Mouse (Mus musculus) lung, embryonic 16.5 days (tissue): ENCODE measurements at regions not wholly inside any gene's neighbourhood (a gene's known extent, or its start where the extent isn't known, plus 50 kb on each side); places are given as distances from the start of the nearest gene placed in this dataset.
"Not testable (repeated sequence)": the region's sequence is repeated elsewhere in the genome, so short reads cannot be mapped to it uniquely, and the experiment has no call there.

ENCODE experiments used
- ATAC-seq: fragments of 200-750 bp; cut with Nextera tagmentation; 2 replicates; pipeline ENCODE4 v1.8.0; 2017; ENCODE audit warnings: low read depth, mild to moderate bottlenecking, moderate library complexity
- H3K27ac ChIP-seq: fragments of 300-500 bp; sonication (generic); 2 replicates; pipeline ENCODE4 v1.5.1; 2014; ENCODE audit warnings: mild to moderate bottlenecking, control low read depth, low read length
- H3K27me3 ChIP-seq: fragments of 300-500 bp; sonication (generic); 2 replicates; pipeline ENCODE4 v1.6.1; 2014; ENCODE audit warnings: low read depth, low read length, mixed read lengths; ENCODE audit not compliant: control insufficient read depth, insufficient read depth
- H3K36me3 ChIP-seq: fragments of 300-500 bp; sonication (generic); 2 replicates; pipeline ENCODE4 v1.6.1; 2014; ENCODE audit warnings: low read length; ENCODE audit not compliant: control insufficient read depth, insufficient read depth
- H3K4me1 ChIP-seq: fragments of 300-500 bp; sonication (generic); replicated peaks from 2 replicates; pipeline ENCODE4 v1.6.1; 2014; ENCODE audit warnings: low read length, mixed read lengths; ENCODE audit not compliant: control insufficient read depth, insufficient read depth
- H3K4me2 ChIP-seq: fragments of 300-500 bp; sonication (generic); 2 replicates; pipeline ENCODE4 v1.6.1; 2014; ENCODE audit warnings: low read depth, low read length, control low read depth
- H3K4me3 ChIP-seq: fragments of 300-500 bp; sonication (generic); 2 replicates; pipeline ENCODE4 v1.5.1; 2014; ENCODE audit warnings: mild to moderate bottlenecking, low read length, control low read depth
- H3K9ac ChIP-seq: fragments of 300-500 bp; sonication (generic); 2 replicates; pipeline ENCODE4 v1.6.1; 2014; ENCODE audit warnings: low read length, control low read depth
- H3K9me3 ChIP-seq: fragments of 300-500 bp; sonication (generic); 2 replicates; pipeline ENCODE4 v1.6.1; 2016; ENCODE audit warnings: low read length; ENCODE audit not compliant: control insufficient read depth
- WGBS: fragments of 180-500 bp; shearing (Covaris S2); extraction: QIAGEN DNeasy Blood & Tissue Kit; methylation state at CpG from one replicate; pipeline ENCODE4 v1.1.7; 2014; 5-methylcytosine and 5-hydroxymethylcytosine counted together

DNA sequence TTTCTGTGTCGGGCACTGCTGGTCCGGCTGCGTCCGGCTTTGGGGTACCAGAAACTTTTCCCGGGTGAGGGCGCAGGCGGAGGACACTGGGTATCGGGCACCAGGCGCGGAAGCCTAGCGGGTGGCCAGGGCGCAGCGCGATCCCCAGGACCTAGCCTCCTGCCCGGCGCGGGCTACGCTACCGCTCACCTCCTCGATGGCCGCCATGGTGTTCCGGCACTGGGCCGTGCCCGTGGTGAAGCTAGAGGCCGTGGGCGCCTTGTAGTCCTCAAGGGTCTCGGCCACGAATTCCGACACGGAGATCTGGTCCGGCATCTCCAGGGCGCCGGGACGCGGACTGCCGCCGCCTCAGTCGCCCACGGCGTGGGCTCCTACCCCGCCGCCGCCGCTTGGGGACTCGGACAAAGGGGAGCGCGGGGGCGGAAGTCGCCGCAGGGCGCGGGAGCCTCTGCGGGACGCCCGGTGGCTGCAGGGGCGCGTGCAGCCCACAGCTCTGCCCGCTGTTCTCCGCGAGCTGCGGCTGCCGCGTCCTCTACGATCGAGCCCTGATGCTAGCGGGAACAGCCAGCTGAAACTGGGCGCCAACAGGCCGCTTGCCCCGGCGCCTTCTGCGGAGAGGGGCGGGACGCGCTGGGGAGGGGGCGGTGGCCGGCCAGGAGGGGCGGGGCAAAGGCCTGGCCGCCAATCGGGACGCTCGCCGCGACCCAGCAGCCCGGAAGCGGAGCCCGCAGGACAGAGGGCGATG, 69.4 kb upstream of the Asap2 start:
- peaks cover 12% of the 10 kb centered on the region for H3K9me3 ChIP-seq
- not testable (repeated sequence) for H3K27me3 ChIP-seq, H3K36me3 ChIP-seq, H3K4me1 ChIP-seq
- peak overlapping the region; percentile 50 for H3K4me2 ChIP-seq
- ATAC-seq, result peak; percentile 100
- H3K27ac ChIP-seq, result peak overlapping the region; percentile 93
- WGBS, result under 1% methylated on average over 75 of the region's 87 CpGs
- peak overlapping the region; percentile 90 for H3K9ac ChIP-seq
- peak overlapping the region; percentile 81 for H3K4me3 ChIP-seq

DNA sequence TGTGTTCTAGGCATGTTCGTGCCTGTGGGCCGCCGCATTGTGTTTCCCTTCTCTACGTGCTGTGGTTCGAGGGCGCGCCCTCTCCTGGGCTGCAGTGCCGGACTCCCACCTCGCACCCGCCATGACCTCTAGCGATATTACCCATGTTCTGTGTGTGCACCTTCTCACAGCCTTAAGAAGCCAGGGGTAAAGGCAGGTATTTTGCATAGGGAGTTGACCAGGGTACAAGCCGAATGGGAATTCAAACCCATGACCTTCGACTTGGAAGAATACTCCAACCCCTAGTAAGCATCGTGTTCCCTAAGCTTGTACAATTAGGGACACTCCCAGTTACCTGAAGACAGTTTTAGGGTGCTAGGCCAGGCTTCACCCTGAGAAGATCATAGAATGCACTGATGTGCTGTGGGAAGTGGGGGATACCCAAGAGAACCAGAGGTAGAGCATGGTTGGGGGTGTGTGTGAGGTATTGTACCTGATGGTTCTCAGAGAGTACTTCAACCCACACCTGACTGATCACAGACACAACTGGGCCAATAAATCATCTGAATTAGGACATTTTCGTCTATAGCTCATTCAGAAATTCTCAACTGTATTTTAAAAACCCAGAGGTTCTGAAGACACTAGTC, 68.7 kb upstream of the Asap2 start:
- WGBS, result 15% methylated on average over 12 of the region's 15 CpGs
- not testable (repeated sequence) for H3K36me3 ChIP-seq, ATAC-seq, H3K27me3 ChIP-seq, H3K9me3 ChIP-seq, H3K4me1 ChIP-seq
- Histone ChIP-seq H3K27ac (peak overlapping the region; percentile 10; the same call in 1 of the 2 replicates), H3K4me2 (peak overlapping the region; percentile 50), H3K9ac (peak overlapping the region; percentile 90), H3K4me3 (peak overlapping the region; percentile 81)

DNA sequence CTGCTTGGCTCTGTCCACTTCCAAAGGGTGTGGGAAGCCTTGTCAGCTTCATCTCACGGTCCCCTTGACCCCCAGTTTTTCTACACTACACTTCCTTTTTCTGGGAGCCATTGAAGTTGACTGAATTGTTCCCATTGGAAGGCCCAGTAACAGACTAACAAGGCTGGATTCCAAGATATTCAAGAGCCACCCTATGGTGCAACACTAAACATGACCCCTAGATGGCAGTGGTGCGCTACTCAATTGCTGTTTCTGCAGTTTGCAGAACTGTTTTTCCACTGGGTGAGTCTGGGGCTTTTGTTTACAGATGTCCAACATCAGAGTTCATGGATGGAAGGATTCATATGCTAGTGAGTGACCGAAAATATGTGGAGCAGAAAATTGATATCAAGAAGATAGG, 61.3 kb upstream of the Asap2 start:
- 35% methylated on average over 3 of the region's 3 CpGs for WGBS
- not testable (repeated sequence) for H3K9ac ChIP-seq, H3K4me3 ChIP-seq, ATAC-seq, H3K27ac ChIP-seq, H3K36me3 ChIP-seq, H3K4me2 ChIP-seq, H3K27me3 ChIP-seq, H3K9me3 ChIP-seq, H3K4me1 ChIP-seq
